Mouse (Mus musculus) splenic B cell, adult 2 months (primary cell): ENCODE results near the gene Cog2.

Experiments used
- DNase-seq: peaks from one replicate; pipeline ENCODE4 v3.0.0-alpha.2; 2011; ENCODE audit warnings: low read depth, low spot score
- H3K27me3 ChIP-seq: 2 replicates; pipeline ENCODE4 v1.6.1; 2012; ENCODE audit warnings: mild to moderate bottlenecking, low read length, moderate library complexity, mixed read lengths; ENCODE audit not compliant: control insufficient read depth, poor library complexity, insufficient read depth, severe bottlenecking
- H3K36me3 ChIP-seq: 2 replicates; pipeline ENCODE4 v1.6.1; 2012; ENCODE audit warnings: mild to moderate bottlenecking, low read length, moderate library complexity, mixed read lengths; ENCODE audit not compliant: control insufficient read depth, poor library complexity, insufficient read depth, severe bottlenecking

The Cog2 gene

GRCm38 (mm10) chr8:124499236-124499937 lies 21.2 kb upstream of the Cog2 start:
- Histone ChIP-seq H3K36me3 (no peaks in the 10 kb centered on the region), H3K27me3 (no peaks in the 10 kb centered on the region)
- no peak for DNase-seq

GRCm38 (mm10) chr8:124499938-124500239 lies 20.7 kb upstream of the Cog2 start:
- Histone ChIP-seq H3K27me3 (no peaks in the 10 kb centered on the region), H3K36me3 (no peaks in the 10 kb centered on the region)
- no peak for DNase-seq

- no peak for DNase-seq
- no peaks in the 10 kb centered on the region for H3K36me3 ChIP-seq
- H3K27me3 ChIP-seq, result no peaks in the 10 kb centered on the region
These were observed 14.9 kb upstream of the Cog2 start for GRCm38 (mm10) chr8:124505626-124506025.

GRCm38 (mm10) chr8:124507572-124508320 lies 12.8 kb upstream of the Cog2 start:
- Histone ChIP-seq H3K27me3 (no peaks in the 10 kb centered on the region), H3K36me3 (no peaks in the 10 kb centered on the region)
- no peak for DNase-seq

GRCm38 (mm10) chr8:124508321-124508695 lies 12.3 kb upstream of the Cog2 start:
- DNase-seq, result no peak
- H3K27me3 ChIP-seq, result no peaks in the 10 kb centered on the region
- H3K36me3 ChIP-seq, result no peaks in the 10 kb centered on the region

GRCm38 (mm10) chr8:124509156-124509555 lies 11.4 kb upstream of the Cog2 start:
- DNase-seq, result no peak
- Histone ChIP-seq H3K27me3 (no peaks in the 10 kb centered on the region), H3K36me3 (no peaks in the 10 kb centered on the region)

- Histone ChIP-seq H3K27me3 (no peaks in the 10 kb centered on the region), H3K36me3 (no peaks in the 10 kb centered on the region)
- DNase-seq, result no peak
These were observed 4.5 kb upstream of the Cog2 start for GRCm38 (mm10) chr8:124516039-124516438.

GRCm38 (mm10) chr8:124516525-124516924 lies 4.0 kb upstream of the Cog2 start:
- no peak for DNase-seq
- Histone ChIP-seq H3K36me3 (no peaks in the 10 kb centered on the region), H3K27me3 (no peaks in the 10 kb centered on the region)

- H3K36me3 ChIP-seq, result no peaks in the 10 kb centered on the region
- DNase-seq, result no peak
- H3K27me3 ChIP-seq, result no peaks in the 10 kb centered on the region
These were observed 3.4 kb upstream of the Cog2 start for GRCm38 (mm10) chr8:124517142-124517541.

GRCm38 (mm10) chr8:124521946-124522345 lies 1.4 kb downstream of the Cog2 start:
- Histone ChIP-seq H3K27me3 (no peaks in the 10 kb centered on the region), H3K36me3 (peaks cover 6% of the 10 kb centered on the region; the same call in 1 of the 2 replicates)
- DNase-seq, result no peak

- DNase-seq, result no peak
- Histone ChIP-seq H3K27me3 (no peaks in the 10 kb centered on the region), H3K36me3 (peaks cover 6% of the 10 kb centered on the region; the same call in 1 of the 2 replicates)
These were observed 5.7 kb downstream of the Cog2 start for GRCm38 (mm10) chr8:124526261-124526660.

- H3K36me3 ChIP-seq, result peaks cover 8% of the 10 kb centered on the region; the same call in 1 of the 2 replicates
- DNase-seq, result no peak
- no peaks in the 10 kb centered on the region for H3K27me3 ChIP-seq
These were observed 9.5 kb downstream of the Cog2 start for GRCm38 (mm10) chr8:124530076-124530475.

- H3K36me3 ChIP-seq, result peaks cover 8% of the 10 kb centered on the region; the same call in 1 of the 2 replicates
- no peak for DNase-seq
- no peaks in the 10 kb centered on the region for H3K27me3 ChIP-seq
These were observed 10.0 kb downstream of the Cog2 start for GRCm38 (mm10) chr8:124530556-124530955.

- Histone ChIP-seq H3K27me3 (no peaks in the 10 kb centered on the region), H3K36me3 (peaks cover 6% of the 10 kb centered on the region)
- no peak for DNase-seq
These were observed 10.4 kb downstream of the Cog2 start for GRCm38 (mm10) chr8:124530996-124531395.

- no peak for DNase-seq
- no peaks in the 10 kb centered on the region for H3K27me3 ChIP-seq
- peaks cover 4% of the 10 kb centered on the region for H3K36me3 ChIP-seq
These were observed 12.1 kb downstream of the Cog2 start for GRCm38 (mm10) chr8:124532626-124533025.
